Mouse (Mus musculus): ENCODE data around the gene Malsu1.

Malsu1 gene

GRCm38 (mm10) chr6:49074117-49074490 is 509 bp downstream of the Malsu1 start:
- DNase-seq (ENCODE audit: low spot score in 2 of 2): no peak

- no peak for DNase-seq (ENCODE audit: low spot score in 2 of 2)
Measured at GRCm38 (mm10) chr6:49077894-49078293, 4.3 kb downstream of the Malsu1 start.

GRCm38 (mm10) chr6:49079313-49079712 is 5.7 kb downstream of the Malsu1 start:
- no peak for DNase-seq (ENCODE audit: low spot score in 2 of 2)

- DNase-seq (ENCODE audit: low spot score in 2 of 2): no peak
Measured at GRCm38 (mm10) chr6:49083008-49083407, 9.4 kb downstream of the Malsu1 start.

- no peak for DNase-seq (ENCODE audit: low spot score in 2 of 2)
Measured at GRCm38 (mm10) chr6:49094968-49095367, 21.4 kb downstream of the Malsu1 start.

GRCm38 (mm10) chr6:49096421-49096820 is 22.8 kb downstream of the Malsu1 start:
- no peak for DNase-seq (ENCODE audit: low spot score in 2 of 2)

- peak; percentile 54 to 76 for DNase-seq (ENCODE audit: low spot score in 2 of 2)
Measured at GRCm38 (mm10) chr6:49096933-49097461, 23.4 kb downstream of the Malsu1 start.

GRCm38 (mm10) chr6:49097596-49098110 is 24.1 kb downstream of the Malsu1 start:
- no peak for DNase-seq (ENCODE audit: low spot score in 2 of 2)

- no peak for DNase-seq (ENCODE audit: low spot score in 2 of 2)
Measured at GRCm38 (mm10) chr6:49099086-49099485, 25.5 kb downstream of the Malsu1 start.

- DNase-seq (ENCODE audit: low spot score in 2 of 2): no peak
Measured at GRCm38 (mm10) chr6:49106746-49107500, 33.3 kb downstream of the Malsu1 start.

- no peak for DNase-seq (ENCODE audit: low spot score in 2 of 2)
Measured at GRCm38 (mm10) chr6:49109196-49109595, 35.6 kb downstream of the Malsu1 start.

GRCm38 (mm10) chr6:49113895-49114294 is 40.3 kb downstream of the Malsu1 start:
- no peak for DNase-seq (ENCODE audit: low spot score in 2 of 2)

GRCm38 (mm10) chr6:49114457-49114856 is 40.9 kb downstream of the Malsu1 start:
- no peak for DNase-seq (ENCODE audit: low spot score in 2 of 2)

GRCm38 (mm10) chr6:49115550-49115949 is 42.0 kb downstream of the Malsu1 start:
- DNase-seq (ENCODE audit: low spot score in 2 of 2): no peak

- DNase-seq (ENCODE audit: low spot score in 2 of 2): no peak
Measured at GRCm38 (mm10) chr6:49116241-49116640, 42.6 kb downstream of the Malsu1 start.

GRCm38 (mm10) chr6:49118446-49118845 is 44.9 kb downstream of the Malsu1 start:
- no peak for DNase-seq (ENCODE audit: low spot score in 2 of 2)

- no peak for DNase-seq (ENCODE audit: low spot score in 2 of 2)
Measured at GRCm38 (mm10) chr6:49119462-49120135, 46.0 kb downstream of the Malsu1 start.

GRCm38 (mm10) chr6:49120370-49120769 is 46.8 kb downstream of the Malsu1 start:
- DNase-seq (ENCODE audit: low spot score in 2 of 2): no peak

GRCm38 (mm10) chr6:49130328-49130727 is 56.7 kb downstream of the Malsu1 start:
- no peak for DNase-seq (ENCODE audit: low spot score in 2 of 2)

GRCm38 (mm10) chr6:49131855-49132254 is 58.3 kb downstream of the Malsu1 start:
- no peak for DNase-seq (ENCODE audit: low spot score in 2 of 2)

GRCm38 (mm10) chr6:49132352-49133090 is 58.9 kb downstream of the Malsu1 start:
- DNase-seq (ENCODE audit: low spot score in 2 of 2): no peak
